Mouse (Mus musculus): ENCODE results near the gene Prkg1. TPM values are rescaled to one million over a fixed set of nuclear protein-coding genes. Genes with fewer than 3 reads are reported as not detected.

Prkg1 gene
- total RNA-seq, 1 experiment = 1.5 TPM

DNA sequence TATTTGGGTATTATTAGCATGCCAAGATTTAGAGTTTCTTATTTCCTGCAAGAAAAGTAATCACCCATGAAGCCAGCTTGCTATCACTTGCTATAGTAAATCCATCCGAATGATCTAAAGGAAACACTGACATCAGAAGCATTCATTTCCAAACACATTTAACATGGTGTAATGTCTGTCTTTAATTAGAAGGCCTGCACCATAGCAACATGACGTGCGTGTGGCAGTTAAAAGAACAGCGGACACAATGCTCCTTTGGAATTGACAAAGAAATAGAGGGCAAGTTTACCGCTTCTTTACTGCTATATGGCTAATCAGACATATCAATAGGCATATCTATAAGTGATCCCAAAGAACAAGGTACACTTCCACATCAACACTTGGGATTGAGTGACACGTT lies 733.2 kb downstream of the Prkg1 start:
- Histone ChIP-seq H3K4me1 (ENCODE audit: control insufficient read depth in 2 of 2, insufficient read depth in 2 of 2, low read length in 2 of 2, poor library complexity in 1 of 2) (no peaks in the 10 kb centered on the region), H3K9ac (ENCODE audit: insufficient read depth, low read depth, low read length, poor library complexity, severe bottlenecking) (no peak overlapping the region), H3K4me3 (ENCODE audit: insufficient read depth in 1 of 2, low read depth in 1 of 2, low read length in 2 of 2, poor library complexity in 1 of 2, severe bottlenecking in 1 of 2) (no peak overlapping the region), H3K9me3 (ENCODE audit: control insufficient read depth, insufficient read depth, low read depth, low read length) (no peaks in the 10 kb centered on the region), H3K27ac (ENCODE audit: insufficient read depth, low read depth, low read length, poor library complexity, severe bottlenecking) (no peak overlapping the region), H3K36me3 (ENCODE audit: control insufficient read depth, insufficient read depth, low read length, poor library complexity, severe bottlenecking) (no peaks in the 10 kb centered on the region)
- in situ Hi-C loops (cut with MboI; ENCODE audit: low sequenced_read_pairs in 2 of 2, unreplicated experiment in 2 of 2) = no loop called here
- no peak for TF ChIP-seq ZC3H11A (IDR thresholded peaks at IDR 0.05; ENCODE audit: borderline replicate concordance, low read depth, low read length)
- DNase-seq (ENCODE audit: low read depth, low spot score) = no peak

DNA sequence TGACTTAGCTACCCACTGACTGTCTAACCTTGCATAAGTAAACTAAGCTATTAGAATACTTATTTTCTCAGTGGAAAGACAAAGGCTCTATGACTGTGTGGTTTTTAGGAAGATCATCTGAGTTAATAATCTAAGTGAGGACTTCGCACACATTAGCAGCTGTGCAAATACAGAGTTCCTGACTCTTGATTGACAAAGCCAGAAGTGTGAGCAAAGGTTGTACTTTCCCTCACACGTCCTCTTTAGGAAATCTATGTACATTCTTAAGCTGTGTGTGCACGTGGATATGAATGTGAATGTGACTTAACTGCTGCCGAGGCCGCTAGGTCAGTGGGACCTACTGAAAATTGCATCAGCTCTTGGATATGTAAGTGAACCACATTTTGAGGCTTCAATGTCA lies 738.0 kb downstream of the Prkg1 start:
- no peaks in the 10 kb centered on the region for H3K9me3 ChIP-seq (ENCODE audit: control insufficient read depth, insufficient read depth, low read depth, low read length)
- H3K4me1 ChIP-seq (ENCODE audit: control insufficient read depth in 2 of 2, insufficient read depth in 2 of 2, low read length in 2 of 2, poor library complexity in 1 of 2) = no peaks in the 10 kb centered on the region
- DNase-seq (ENCODE audit: low read depth, low spot score) = no peak
- H3K9ac ChIP-seq (ENCODE audit: insufficient read depth, low read depth, low read length, poor library complexity, severe bottlenecking) = no peak overlapping the region
- TF ChIP-seq MAFK (IDR thresholded peaks at IDR 0.05; ENCODE audit: insufficient read depth, low read depth, low read length) = no peak
- TF ChIP-seq ZC3H11A (IDR thresholded peaks at IDR 0.05; ENCODE audit: borderline replicate concordance, low read depth, low read length) = no peak
- no peak for TF ChIP-seq HCFC1 (IDR thresholded peaks at IDR 0.05; ENCODE audit: borderline replicate concordance, insufficient read depth, low read length)
- no peak for TF ChIP-seq ZNF384 (IDR thresholded peaks at IDR 0.05; ENCODE audit: low read depth, low read length)
- TF ChIP-seq CHD2 (IDR thresholded peaks at IDR 0.05; ENCODE audit: low read depth, low read length) = no peak
- no peak overlapping the region for H3K4me3 ChIP-seq (ENCODE audit: insufficient read depth in 1 of 2, low read depth in 1 of 2, low read length in 2 of 2, poor library complexity in 1 of 2, severe bottlenecking in 1 of 2)
- no peak overlapping the region for H3K27ac ChIP-seq (ENCODE audit: insufficient read depth, low read depth, low read length, poor library complexity, severe bottlenecking)
- in situ Hi-C loops (cut with MboI; ENCODE audit: low sequenced_read_pairs in 2 of 2, unreplicated experiment in 2 of 2) = no loop called here
- H3K36me3 ChIP-seq (ENCODE audit: control insufficient read depth, insufficient read depth, low read length, poor library complexity, severe bottlenecking) = no peaks in the 10 kb centered on the region

DNA sequence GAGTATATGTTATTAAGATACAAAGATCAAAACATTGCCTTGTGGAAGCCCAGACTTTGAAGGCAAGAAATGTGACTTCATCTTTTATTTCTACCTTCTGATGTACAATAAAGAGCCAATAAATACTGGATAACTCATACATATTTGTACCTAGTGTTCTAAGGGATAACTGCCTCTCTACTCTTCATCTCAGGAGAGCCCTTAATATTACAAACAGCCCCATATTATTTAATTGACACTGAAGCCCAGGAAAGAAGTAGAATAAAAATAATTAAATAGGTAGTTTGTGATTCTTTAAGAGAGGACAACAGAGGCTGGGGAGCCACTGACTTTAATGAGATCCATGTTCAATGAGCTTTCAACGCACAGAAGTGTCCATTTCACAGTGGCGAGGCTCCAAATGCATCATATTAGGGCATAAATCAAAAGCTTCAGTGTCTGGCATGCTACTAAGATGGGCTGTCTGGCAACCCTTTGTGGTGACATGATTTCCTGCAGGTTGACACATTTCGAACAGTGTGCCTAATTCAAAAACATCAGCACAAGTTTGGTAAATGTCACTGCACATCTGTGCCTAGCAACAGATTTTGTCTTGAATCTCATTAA lies 753.2 kb downstream of the Prkg1 start:
- TF ChIP-seq MAFK (IDR thresholded peaks at IDR 0.05; ENCODE audit: insufficient read depth, low read depth, low read length) (no peak), CHD2 (IDR thresholded peaks at IDR 0.05; ENCODE audit: low read depth, low read length) (no peak), ZC3H11A (IDR thresholded peaks at IDR 0.05; ENCODE audit: borderline replicate concordance, low read depth, low read length) (no peak), HCFC1 (IDR thresholded peaks at IDR 0.05; ENCODE audit: borderline replicate concordance, insufficient read depth, low read length) (no peak), ZNF384 (IDR thresholded peaks at IDR 0.05; ENCODE audit: low read depth, low read length) (no peak)
- DNase-seq (ENCODE audit: low read depth, low spot score) = no peak
- Histone ChIP-seq H3K4me1 (ENCODE audit: control insufficient read depth in 2 of 2, insufficient read depth in 2 of 2, low read length in 2 of 2, poor library complexity in 1 of 2) (no peaks in the 10 kb centered on the region), H3K36me3 (ENCODE audit: control insufficient read depth, insufficient read depth, low read length, poor library complexity, severe bottlenecking) (no peaks in the 10 kb centered on the region), H3K27ac (ENCODE audit: insufficient read depth, low read depth, low read length, poor library complexity, severe bottlenecking) (no peak overlapping the region), H3K9me3 (ENCODE audit: control insufficient read depth, insufficient read depth, low read depth, low read length) (no peaks in the 10 kb centered on the region), H3K4me3 (ENCODE audit: insufficient read depth in 1 of 2, low read depth in 1 of 2, low read length in 2 of 2, poor library complexity in 1 of 2, severe bottlenecking in 1 of 2) (no peak overlapping the region), H3K9ac (ENCODE audit: insufficient read depth, low read depth, low read length, poor library complexity, severe bottlenecking) (no peak overlapping the region)
- in situ Hi-C loops (cut with MboI; ENCODE audit: low sequenced_read_pairs in 2 of 2, unreplicated experiment in 2 of 2) = no loop called here

DNA sequence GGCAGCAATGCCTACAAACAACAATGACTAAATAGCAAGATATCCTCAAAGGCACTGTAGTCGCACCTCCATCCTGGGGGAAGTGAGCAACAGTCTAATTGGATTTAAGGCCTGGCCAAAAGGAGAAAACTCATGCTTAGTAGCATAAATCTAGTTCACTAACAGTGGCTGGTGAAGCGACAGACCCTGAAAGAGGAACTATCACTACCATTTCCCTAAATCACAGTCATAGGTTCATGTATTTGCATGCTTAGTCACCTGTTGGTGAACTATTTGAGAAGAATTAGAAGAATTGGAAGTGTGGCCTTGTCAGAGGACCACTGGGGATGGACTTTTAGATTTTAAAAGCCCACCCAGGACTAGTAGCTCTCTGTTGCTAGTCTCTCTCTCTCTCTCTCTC lies 766.3 kb downstream of the Prkg1 start:
- in situ Hi-C loops (cut with MboI; ENCODE audit: low sequenced_read_pairs in 2 of 2, unreplicated experiment in 2 of 2) = no loop called here
- Histone ChIP-seq H3K4me1 (ENCODE audit: control insufficient read depth in 2 of 2, insufficient read depth in 2 of 2, low read length in 2 of 2, poor library complexity in 1 of 2) (no peaks in the 10 kb centered on the region), H3K36me3 (ENCODE audit: control insufficient read depth, insufficient read depth, low read length, poor library complexity, severe bottlenecking) (no peaks in the 10 kb centered on the region), H3K27ac (ENCODE audit: insufficient read depth, low read depth, low read length, poor library complexity, severe bottlenecking) (no peak overlapping the region), H3K4me3 (ENCODE audit: insufficient read depth in 1 of 2, low read depth in 1 of 2, low read length in 2 of 2, poor library complexity in 1 of 2, severe bottlenecking in 1 of 2) (no peak overlapping the region), H3K9me3 (ENCODE audit: control insufficient read depth, insufficient read depth, low read depth, low read length) (no peaks in the 10 kb centered on the region), H3K9ac (ENCODE audit: insufficient read depth, low read depth, low read length, poor library complexity, severe bottlenecking) (no peak overlapping the region)
- TF ChIP-seq HCFC1 (IDR thresholded peaks at IDR 0.05; ENCODE audit: borderline replicate concordance, insufficient read depth, low read length) (no peak), CHD2 (IDR thresholded peaks at IDR 0.05; ENCODE audit: low read depth, low read length) (no peak), ZC3H11A (IDR thresholded peaks at IDR 0.05; ENCODE audit: borderline replicate concordance, low read depth, low read length) (no peak), MAFK (IDR thresholded peaks at IDR 0.05; ENCODE audit: insufficient read depth, low read depth, low read length) (no peak), ZNF384 (IDR thresholded peaks at IDR 0.05; ENCODE audit: low read depth, low read length) (no peak)
- no peak for DNase-seq (ENCODE audit: low read depth, low spot score)

DNA sequence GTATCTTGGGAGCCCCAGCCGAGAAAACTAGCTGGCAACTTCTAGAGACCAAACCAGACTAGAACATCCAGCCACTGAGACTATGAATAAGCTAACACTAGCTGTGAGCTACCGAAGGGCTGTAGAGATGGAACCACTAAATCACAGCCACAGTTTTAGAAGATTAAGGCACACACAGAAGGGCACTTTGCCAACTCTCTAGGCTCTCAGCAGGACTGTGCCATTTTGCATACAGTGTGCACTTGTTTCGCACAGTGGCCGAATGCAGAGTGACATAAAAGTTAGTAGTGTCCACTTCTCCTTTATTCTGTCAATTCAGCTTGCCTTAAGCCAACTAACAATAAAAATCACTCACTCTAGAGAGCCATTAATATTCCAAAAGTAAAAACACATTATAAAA lies 774.4 kb downstream of the Prkg1 start:
- Histone ChIP-seq H3K9ac (ENCODE audit: insufficient read depth, low read depth, low read length, poor library complexity, severe bottlenecking) (no peak overlapping the region), H3K4me3 (ENCODE audit: insufficient read depth in 1 of 2, low read depth in 1 of 2, low read length in 2 of 2, poor library complexity in 1 of 2, severe bottlenecking in 1 of 2) (no peak overlapping the region), H3K27ac (ENCODE audit: insufficient read depth, low read depth, low read length, poor library complexity, severe bottlenecking) (no peak overlapping the region), H3K9me3 (ENCODE audit: control insufficient read depth, insufficient read depth, low read depth, low read length) (no peaks in the 10 kb centered on the region), H3K4me1 (ENCODE audit: control insufficient read depth in 2 of 2, insufficient read depth in 2 of 2, low read length in 2 of 2, poor library complexity in 1 of 2) (no peaks in the 10 kb centered on the region), H3K36me3 (ENCODE audit: control insufficient read depth, insufficient read depth, low read length, poor library complexity, severe bottlenecking) (no peaks in the 10 kb centered on the region)
- DNase-seq (ENCODE audit: low read depth, low spot score) = no peak
- no peak for TF ChIP-seq HCFC1 (IDR thresholded peaks at IDR 0.05; ENCODE audit: borderline replicate concordance, insufficient read depth, low read length)
- no peak for TF ChIP-seq CHD2 (IDR thresholded peaks at IDR 0.05; ENCODE audit: low read depth, low read length)
- no peak for TF ChIP-seq ZC3H11A (IDR thresholded peaks at IDR 0.05; ENCODE audit: borderline replicate concordance, low read depth, low read length)
- no peak for TF ChIP-seq ZNF384 (IDR thresholded peaks at IDR 0.05; ENCODE audit: low read depth, low read length)
- TF ChIP-seq MAFK (IDR thresholded peaks at IDR 0.05; ENCODE audit: insufficient read depth, low read depth, low read length) = no peak
- in situ Hi-C loops (cut with MboI; ENCODE audit: low sequenced_read_pairs in 2 of 2, unreplicated experiment in 2 of 2) = no loop called here

All from ES-E14 (cell line).